Mouse (Mus musculus): ENCODE measurements around the gene Mast4. TPM values are rescaled to one million over a fixed set of nuclear protein-coding genes. Genes with fewer than 3 reads are reported as not detected.

Gene Mast4
- total RNA-seq, 2 experiments from 2014 or later = 80.4 to 89.0 TPM

- no peak for DNase-seq
Measured at GRCm38 (mm10) chr13:103195847-103196246, 138.4 kb downstream of the Mast4 start.

GRCm38 (mm10) chr13:103183566-103183965 lies 150.7 kb downstream of the Mast4 start:
- DNase-seq = no peak

GRCm38 (mm10) chr13:103181836-103182235 lies 152.5 kb downstream of the Mast4 start:
- DNase-seq = no peak

GRCm38 (mm10) chr13:103176871-103177270 lies 157.4 kb downstream of the Mast4 start:
- DNase-seq = no peak

- peak; percentile 25 for DNase-seq
Measured at GRCm38 (mm10) chr13:103174431-103174830, 159.9 kb downstream of the Mast4 start.

- peak; percentile 83 for DNase-seq
Measured at GRCm38 (mm10) chr13:103173545-103174182, 160.6 kb downstream of the Mast4 start.

GRCm38 (mm10) chr13:103151944-103152343 lies 182.4 kb downstream of the Mast4 start:
- no peak for DNase-seq

GRCm38 (mm10) chr13:103151171-103151570 lies 183.1 kb downstream of the Mast4 start:
- no peak for DNase-seq

- DNase-seq = no peak
Measured at GRCm38 (mm10) chr13:103150671-103151070, 183.6 kb downstream of the Mast4 start.

- no peak for DNase-seq
Measured at GRCm38 (mm10) chr13:103149415-103149814, 184.9 kb downstream of the Mast4 start.

GRCm38 (mm10) chr13:103144343-103144742 lies 190.0 kb downstream of the Mast4 start:
- no peak for DNase-seq

GRCm38 (mm10) chr13:103141304-103141703 lies 193.0 kb downstream of the Mast4 start:
- DNase-seq = no peak

GRCm38 (mm10) chr13:103140051-103140450 lies 194.2 kb downstream of the Mast4 start:
- no peak for DNase-seq

GRCm38 (mm10) chr13:103138298-103138697 lies 196.0 kb downstream of the Mast4 start:
- DNase-seq = no peak

GRCm38 (mm10) chr13:103135224-103135883 lies 198.9 kb downstream of the Mast4 start:
- DNase-seq = no peak

- no peak for DNase-seq
Measured at GRCm38 (mm10) chr13:103131781-103132180, 202.5 kb downstream of the Mast4 start.

- no peak for DNase-seq
Measured at GRCm38 (mm10) chr13:103129130-103129797, 205.0 kb downstream of the Mast4 start.

GRCm38 (mm10) chr13:103128729-103129128 lies 205.6 kb downstream of the Mast4 start:
- no peak for DNase-seq

- DNase-seq = no peak
Measured at GRCm38 (mm10) chr13:103127594-103127993, 206.7 kb downstream of the Mast4 start.

GRCm38 (mm10) chr13:103123716-103124115 lies 210.6 kb downstream of the Mast4 start:
- no peak for DNase-seq

GRCm38 (mm10) chr13:103121796-103122792 lies 212.2 kb downstream of the Mast4 start:
- DNase-seq = no peak

- DNase-seq = peak; percentile 32
Measured at GRCm38 (mm10) chr13:103120669-103121131, 213.6 kb downstream of the Mast4 start.
